Mouse (Mus musculus) embryonic facial prominence, embryonic 13.5 days (tissue): Measurements from ENCODE around the gene Zbtb33. TPM values are rescaled to one million over a fixed set of nuclear protein-coding genes. Genes with fewer than 3 reads are reported as not detected.

Experiments
- ATAC-seq: fragments of 200-750 bp; cut with Nextera tagmentation; 2 replicates; pipeline ENCODE4 v1.8.0; 2017; ENCODE audit warnings: low read depth; ENCODE audit not compliant: insufficient number of reproducible peaks, insufficient read depth, low FRiP score, low TSS enrichment
- H3K27ac ChIP-seq: fragments of 300-500 bp; sonication (generic); 2 replicates; pipeline ENCODE4 v1.5.1; 2015; ENCODE audit warnings: moderate library complexity, mild to moderate bottlenecking, inconsistent platforms
- H3K27me3 ChIP-seq: fragments of 300-500 bp; sonication (generic); 2 replicates; pipeline ENCODE4 v1.6.1; 2015; ENCODE audit warnings: mild to moderate bottlenecking, inconsistent platforms
- H3K36me3 ChIP-seq: fragments of 300-500 bp; sonication (generic); 2 replicates; pipeline ENCODE4 v1.6.1; 2015; ENCODE audit warnings: mild to moderate bottlenecking, inconsistent platforms
- H3K4me1 ChIP-seq: fragments of 300-500 bp; sonication (generic); 2 replicates; pipeline ENCODE4 v1.6.1; 2015; ENCODE audit warnings: inconsistent platforms
- H3K4me2 ChIP-seq: fragments of 300-500 bp; sonication (generic); 2 replicates; pipeline ENCODE4 v1.6.1; 2015; ENCODE audit warnings: moderate library complexity, mild to moderate bottlenecking, inconsistent platforms
- H3K4me3 ChIP-seq: fragments of 300-500 bp; sonication (generic); 2 replicates; pipeline ENCODE4 v1.5.1; 2015; ENCODE audit warnings: mild to moderate bottlenecking, inconsistent platforms
- H3K9ac ChIP-seq: fragments of 300-500 bp; sonication (generic); 2 replicates; pipeline ENCODE4 v1.6.1; 2015; ENCODE audit warnings: mild to moderate bottlenecking, inconsistent platforms
- H3K9me3 ChIP-seq: fragments of 300-500 bp; sonication (generic); 2 replicates; pipeline ENCODE4 v1.6.1; 2016; ENCODE audit warnings: inconsistent platforms
- WGBS: fragments of 180-500 bp; shearing (Covaris S2); methylation state at CpG from one replicate; pipeline ENCODE4 v1.1.7; 2015; ENCODE audit warnings: mixed read lengths; 5-methylcytosine and 5-hydroxymethylcytosine counted together
- microRNA-seq: library from miRNA; unstranded; fragments of <30 nt; microRNA quantifications from one replicate; pipeline ENCODE4, GENCODE M21; 2016
- polyA plus RNA-seq: library from polyadenylated mRNA; unstranded; fragments of >200 nt; fragmentation: Nextera tagmentation; extraction: Ambion mirVana; gene quantifications from 2 replicates; pipeline ENCODE4 v1.2.1, GENCODE M21; 2015

Zbtb33 gene
- polyA plus RNA-seq, 1 experiment from 2014 or later = 4.7 TPM

- H3K27ac ChIP-seq = no peak overlapping the region
- WGBS = 46% methylated on average over 1 of the region's 1 CpGs
- no peak for ATAC-seq
Measured at GRCm38 (mm10) chrX:38207392-38207791, 17.8 kb downstream of the Zbtb33 start.

DNA sequence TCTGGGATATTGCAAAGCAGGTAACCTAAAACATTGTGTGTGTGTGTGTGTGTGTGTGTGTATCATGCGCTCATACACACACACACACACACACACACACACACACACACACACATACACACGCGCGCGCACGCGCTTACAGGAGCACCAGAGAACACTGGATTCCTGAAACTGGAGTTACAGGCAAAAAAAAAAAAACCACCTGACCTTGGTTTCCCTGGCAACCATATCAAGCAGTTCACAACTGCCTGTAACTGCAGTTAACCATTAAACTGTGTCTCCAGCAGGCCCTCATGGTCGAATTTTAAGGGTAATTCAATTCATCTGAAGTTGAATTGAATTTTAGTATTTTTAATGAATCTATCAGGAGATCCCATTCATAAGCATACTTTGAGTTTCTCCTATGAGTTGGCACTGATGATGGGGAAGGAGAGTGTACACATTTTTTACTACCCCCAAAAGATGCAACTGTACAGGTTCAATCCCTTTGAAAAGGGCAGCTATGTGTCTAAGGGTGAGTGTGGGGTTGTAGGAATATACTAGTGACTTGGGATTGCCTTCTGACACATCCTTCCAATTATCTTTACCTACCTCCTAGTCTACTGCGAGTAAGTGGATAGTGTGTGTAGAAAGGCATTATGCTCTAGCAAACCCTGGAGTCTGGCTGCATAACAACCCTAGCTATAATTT, 27.5 kb downstream of the Zbtb33 start:
- ATAC-seq = no peak
- WGBS = 74% methylated on average over 9 of the region's 9 CpGs

More at GRCm38 (mm10) chrX:38207392-38207791, 17.8 kb downstream of the Zbtb33 start:
- no peaks in the 10 kb centered on the region for H3K36me3 ChIP-seq
- H3K9me3 ChIP-seq = no peaks in the 10 kb centered on the region
- no peaks in the 10 kb centered on the region for H3K4me1 ChIP-seq
- no peaks in the 10 kb centered on the region for H3K27me3 ChIP-seq
- H3K9ac ChIP-seq = no peak overlapping the region
- no peak overlapping the region for H3K4me2 ChIP-seq
- no peak overlapping the region for H3K4me3 ChIP-seq

DNA sequence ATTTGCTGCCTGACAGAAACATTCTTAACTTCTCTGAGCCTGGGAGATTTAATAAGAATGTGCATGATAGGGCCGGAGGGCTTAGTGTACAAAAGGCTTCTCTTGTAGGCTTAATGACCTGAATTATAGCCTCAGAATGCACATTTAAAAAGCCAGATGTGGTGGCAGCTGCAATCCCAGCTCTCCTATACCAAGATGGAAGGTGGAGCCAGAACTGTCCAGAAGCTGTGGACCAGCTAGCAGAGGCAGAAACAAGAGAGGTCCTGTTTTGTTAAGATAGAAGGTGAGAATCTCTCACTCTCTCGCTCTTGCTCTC, 28.0 kb downstream of the Zbtb33 start:
- no peaks in the 10 kb centered on the region for H3K36me3 ChIP-seq
- H3K4me1 ChIP-seq = no peaks in the 10 kb centered on the region
- H3K4me3 ChIP-seq = no peak overlapping the region
- no peaks in the 10 kb centered on the region for H3K9me3 ChIP-seq
- H3K27ac ChIP-seq = no peak overlapping the region
- 76% methylated on average over 2 of the region's 2 CpGs for WGBS
- H3K9ac ChIP-seq = no peak overlapping the region
- H3K27me3 ChIP-seq = no peaks in the 10 kb centered on the region
- no peak overlapping the region for H3K4me2 ChIP-seq
- no peak for ATAC-seq

More for the DNA sequence above, 27.5 kb downstream of the Zbtb33 start:
- no peak overlapping the region for H3K27ac ChIP-seq
- H3K4me2 ChIP-seq = no peak overlapping the region
- no peak overlapping the region for H3K4me3 ChIP-seq
- H3K9ac ChIP-seq = no peak overlapping the region
- H3K9me3 ChIP-seq = no peaks in the 10 kb centered on the region
- no peaks in the 10 kb centered on the region for H3K27me3 ChIP-seq
- no peaks in the 10 kb centered on the region for H3K4me1 ChIP-seq
- no peaks in the 10 kb centered on the region for H3K36me3 ChIP-seq

GRCm38 (mm10) chrX:38222757-38223156, 33.2 kb downstream of the Zbtb33 start:
- Histone ChIP-seq H3K4me3 (no peak overlapping the region), H3K9me3 (no peaks in the 10 kb centered on the region), H3K9ac (no peak overlapping the region), H3K36me3 (no peaks in the 10 kb centered on the region), H3K4me1 (no peaks in the 10 kb centered on the region), H3K4me2 (no peak overlapping the region), H3K27me3 (no peaks in the 10 kb centered on the region; the same call in 1 of the 2 replicates), H3K27ac (no peak overlapping the region)
- ATAC-seq = no peak
- WGBS = 54% methylated on average over 2 of the region's 2 CpGs

DNA sequence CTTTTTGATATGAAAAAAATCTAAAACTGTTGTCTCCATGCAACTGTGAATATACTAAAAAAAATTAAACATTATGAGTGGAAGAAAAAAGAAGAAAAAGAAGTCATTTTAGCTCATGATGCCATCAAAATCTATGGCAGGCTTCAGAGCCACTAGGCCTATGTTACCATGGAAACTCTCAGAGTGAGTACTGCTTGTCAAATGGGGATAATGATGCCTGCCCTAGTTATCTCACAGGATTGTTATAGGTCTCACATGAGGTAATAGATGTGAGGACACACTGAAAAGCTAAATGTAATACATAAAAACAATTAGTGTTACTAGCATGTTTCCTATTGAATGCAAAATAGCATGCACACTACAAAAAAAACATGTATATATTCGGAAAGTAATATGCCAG, 40.3 kb downstream of the Zbtb33 start:
- H3K4me3 ChIP-seq = no peak overlapping the region
- H3K4me2 ChIP-seq = no peak overlapping the region
- ATAC-seq = no peak
- no peaks in the 10 kb centered on the region; the same call in 1 of the 2 replicates for H3K27me3 ChIP-seq
- no peak overlapping the region for H3K9ac ChIP-seq
- H3K4me1 ChIP-seq = no peaks in the 10 kb centered on the region
- WGBS = 80% methylated on average over 1 of the region's 1 CpGs
- H3K36me3 ChIP-seq = no peaks in the 10 kb centered on the region
- no peaks in the 10 kb centered on the region for H3K9me3 ChIP-seq
- no peak overlapping the region for H3K27ac ChIP-seq

DNA sequence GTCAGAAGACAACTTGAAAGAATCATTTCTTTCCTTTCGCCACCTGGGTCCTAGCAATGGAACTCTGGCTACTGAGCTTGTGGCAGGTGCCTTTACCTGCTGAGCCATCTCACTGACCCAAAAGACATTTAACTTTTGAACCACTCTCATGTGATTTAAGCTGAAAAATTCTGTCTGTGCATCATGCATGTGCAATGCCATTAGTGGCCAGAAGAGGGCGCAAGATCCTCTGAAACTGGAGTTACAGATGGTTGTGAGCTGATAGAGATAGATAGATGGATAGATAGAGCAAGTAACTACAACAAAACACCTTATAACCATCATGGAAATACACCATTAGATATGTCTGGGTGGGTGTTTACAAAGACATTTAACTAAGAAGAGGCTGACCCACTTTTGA, 48.1 kb downstream of the Zbtb33 start:
- WGBS = 30% methylated on average over 2 of the region's 2 CpGs
- ATAC-seq = no peak
- Histone ChIP-seq H3K4me2 (no peak overlapping the region), H3K4me3 (no peak overlapping the region), H3K4me1 (no peaks in the 10 kb centered on the region), H3K9ac (no peak overlapping the region), H3K36me3 (no peaks in the 10 kb centered on the region), H3K27me3 (no peaks in the 10 kb centered on the region), H3K9me3 (no peaks in the 10 kb centered on the region), H3K27ac (no peak overlapping the region)

Small RNA genes lying within 50 kb of the gene (microRNA-seq; reads per million reads assigned to microRNA genes)
- 0.55 reads per million for gene Mir3110

Other genes starting within 250 kb of the Zbtb33 start
- gene Btg1-ps1, start 171.0 kb upstream of the Zbtb33 start, polyA plus RNA-seq = not detected in 2 replicates
- gene Btg1-ps2, start 146.7 kb upstream of the Zbtb33 start, polyA plus RNA-seq = not detected in 2 replicates
- not detected in 2 replicates for gene Rhox10, start 123.3 kb upstream of the Zbtb33 start, polyA plus RNA-seq
- not detected in 2 replicates for gene Rhox11, start 104.7 kb upstream of the Zbtb33 start, polyA plus RNA-seq
- gene Rhox12, start 78.9 kb upstream of the Zbtb33 start, polyA plus RNA-seq = not detected in 2 replicates
- gene Rhox13, start 68.6 kb upstream of the Zbtb33 start, polyA plus RNA-seq = not detected in 2 replicates
- 33.0 and 34.2 TPM in 2 replicates for gene Tmem255a, start 62.6 kb downstream of the Zbtb33 start, polyA plus RNA-seq
- gene Atp1b4, start 126.4 kb downstream of the Zbtb33 start, polyA plus RNA-seq = 0.18 TPM in 2 replicates